Mouse (Mus musculus) cerebellum, adult 18-20 months (tissue): ENCODE results near the gene Nipal4.
"Not testable (repeated sequence)": the region's sequence is repeated elsewhere in the genome, so short reads cannot be mapped to it uniquely, and the experiment has no call there.

Experiments used
- DNase-seq, 2 experiments: peaks; one replicate each; pipeline ENCODE4 v3.0.0; 2021

Gene Nipal4

GRCm38 (mm10) chr11:46165866-46166585 lies at the start of gene Nipal4:
Gene Nipal4 (minus strand): TSS chr11:46166508.
- DNase-seq = peak in 1 of 2 experiments; percentile 7

GRCm38 (mm10) chr11:46215354-46215753 lies 49.0 kb upstream of the Nipal4 start:
- peak; percentile 68 for DNase-seq

GRCm38 (mm10) chr11:46214368-46215230 lies 48.3 kb upstream of the Nipal4 start:
- no peak for DNase-seq

GRCm38 (mm10) chr11:46213844-46214243 lies 47.5 kb upstream of the Nipal4 start:
- no peak for DNase-seq

DNA sequence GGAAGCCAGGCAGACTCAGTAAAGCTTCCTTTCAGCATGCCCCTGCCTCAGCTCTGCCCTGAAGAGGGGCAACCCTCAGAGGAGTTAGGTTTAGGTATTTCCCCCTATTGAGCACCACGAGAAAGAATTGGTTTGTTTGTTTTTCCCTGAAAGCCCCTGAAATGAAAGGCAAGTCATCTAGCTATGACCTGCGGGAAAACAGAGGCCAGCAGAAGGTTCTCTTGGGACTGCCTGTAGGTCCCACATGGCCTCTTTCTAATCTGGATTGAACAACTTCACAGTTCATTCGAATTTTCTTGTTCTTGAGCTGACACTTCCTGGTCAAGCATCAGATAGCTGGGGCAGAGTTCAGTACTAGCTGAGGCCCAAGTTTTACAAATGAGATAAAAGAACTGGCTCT lies 45.5 kb upstream of the Nipal4 start:
- no peak for DNase-seq

GRCm38 (mm10) chr11:46209884-46210283 lies 43.6 kb upstream of the Nipal4 start:
- DNase-seq = no peak

GRCm38 (mm10) chr11:46205639-46206409 lies 39.5 kb upstream of the Nipal4 start:
- DNase-seq = no peak

- DNase-seq = no peak
Measured at GRCm38 (mm10) chr11:46204841-46205240, 38.5 kb upstream of the Nipal4 start.

GRCm38 (mm10) chr11:46202547-46202887 lies 36.2 kb upstream of the Nipal4 start:
- no peak for DNase-seq

GRCm38 (mm10) chr11:46201636-46202546 lies 35.6 kb upstream of the Nipal4 start:
- DNase-seq = no peak

GRCm38 (mm10) chr11:46200664-46201063 lies 34.4 kb upstream of the Nipal4 start:
- peak; percentile 52 to 59 for DNase-seq

- DNase-seq = no peak
Measured at GRCm38 (mm10) chr11:46194175-46194574, 27.9 kb upstream of the Nipal4 start.

GRCm38 (mm10) chr11:46188283-46188682 lies 22.0 kb upstream of the Nipal4 start:
- no peak for DNase-seq

DNA sequence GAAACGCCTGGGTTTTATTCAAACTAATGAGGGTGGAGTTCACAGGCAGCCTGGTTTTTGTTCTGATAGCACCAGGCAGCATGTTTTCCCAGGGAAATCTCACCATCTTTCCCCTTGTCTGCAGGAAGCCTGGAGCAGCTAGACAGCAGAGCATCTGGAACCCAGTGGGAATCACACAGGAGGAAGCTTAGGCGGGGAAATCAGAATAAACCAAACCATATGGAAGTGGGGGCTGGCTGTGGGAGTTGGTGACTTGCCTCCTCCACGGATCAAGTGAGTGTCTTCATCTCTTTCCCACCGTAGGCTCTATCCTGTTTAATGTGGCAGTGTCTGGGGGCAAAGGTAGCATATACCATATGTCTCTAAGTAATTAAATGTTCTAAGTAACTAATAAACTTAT lies 19.2 kb upstream of the Nipal4 start:
- DNase-seq = peak; percentile 30 to 35

GRCm38 (mm10) chr11:46184946-46185345 lies 18.6 kb upstream of the Nipal4 start:
- DNase-seq = no peak

- DNase-seq = not testable (repeated sequence)
Measured at GRCm38 (mm10) chr11:46182031-46182430, 15.7 kb upstream of the Nipal4 start.

DNA sequence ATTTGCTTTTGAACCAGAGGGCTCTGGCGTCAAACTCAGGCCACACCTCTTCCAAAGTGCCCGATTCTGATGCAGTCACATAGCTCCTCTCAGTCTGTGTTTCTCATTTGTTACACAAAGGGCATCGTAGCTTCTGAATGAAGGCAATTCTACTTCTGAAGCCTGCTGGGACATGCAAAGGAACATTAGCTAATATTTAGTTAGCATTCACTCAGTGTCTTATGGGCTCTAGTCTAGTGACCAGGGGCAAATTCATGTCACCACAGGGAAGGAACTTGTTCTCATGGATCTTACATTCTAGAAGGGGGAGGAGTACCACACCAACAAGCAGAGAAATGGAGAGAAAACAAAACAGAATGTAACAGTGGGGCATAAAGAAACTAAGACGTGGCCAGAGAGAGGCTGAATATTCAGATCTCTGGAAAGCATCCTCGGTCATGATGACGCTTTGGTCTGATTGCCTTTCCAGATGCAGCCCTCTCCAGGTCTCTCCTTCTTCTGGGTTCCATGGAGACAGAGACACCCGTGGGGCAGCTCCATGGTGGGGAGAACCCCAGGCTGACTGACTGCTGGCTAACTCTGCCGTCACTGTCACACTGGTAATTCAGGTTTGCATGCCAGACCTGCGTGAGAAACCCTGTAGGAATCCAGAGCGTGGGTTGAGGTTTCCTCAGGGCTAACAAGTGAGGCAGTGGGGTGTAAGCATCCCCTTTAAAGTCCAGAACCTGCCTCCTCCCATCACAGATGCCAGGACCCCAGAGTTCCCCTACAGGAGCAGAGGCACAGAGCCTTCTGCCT lies 11.1 kb upstream of the Nipal4 start:
- DNase-seq = no peak

- no peak for DNase-seq
Measured at GRCm38 (mm10) chr11:46176155-46176554, 9.8 kb upstream of the Nipal4 start.

DNA sequence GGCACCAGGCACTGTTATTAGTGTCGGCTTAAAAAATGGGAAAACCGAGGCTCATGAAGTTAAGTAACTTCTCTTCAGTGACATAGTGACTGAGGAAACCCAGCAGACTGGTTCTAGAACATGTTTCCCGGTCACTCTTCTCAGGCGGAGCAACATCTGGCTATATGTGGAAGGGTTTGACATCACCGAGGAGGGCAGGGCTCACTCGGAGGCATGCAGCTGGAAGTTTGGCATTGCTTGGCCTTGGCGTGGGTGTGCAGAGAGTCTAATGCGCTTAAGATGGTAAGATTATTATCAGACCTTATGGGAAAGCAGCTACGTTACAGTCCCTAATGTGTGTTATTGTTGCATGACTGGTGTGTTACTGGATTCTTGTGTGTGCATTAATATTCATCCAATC lies 5.8 kb upstream of the Nipal4 start:
- DNase-seq = no peak

DNA sequence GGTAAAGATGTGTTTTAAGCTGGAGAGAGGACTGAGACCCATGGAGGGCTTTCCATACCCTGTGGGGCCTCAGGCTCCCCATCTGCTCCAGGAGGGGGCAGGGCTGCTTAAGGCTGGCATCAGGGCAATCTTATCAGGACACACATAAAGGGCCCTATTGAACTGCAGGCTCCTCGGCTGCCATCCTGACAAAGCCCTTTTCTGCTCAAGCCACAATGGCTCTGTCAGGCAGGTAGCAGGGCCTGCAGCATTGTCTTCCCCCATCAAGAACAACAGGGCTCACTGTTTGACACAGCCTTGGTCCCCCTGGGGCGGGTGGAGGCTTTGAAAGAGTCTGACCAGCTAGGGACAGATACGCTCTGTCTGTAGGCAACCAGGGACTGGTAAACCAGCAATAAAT lies 3.6 kb upstream of the Nipal4 start:
- peak in 1 of 2 experiments; percentile 12 for DNase-seq

DNA sequence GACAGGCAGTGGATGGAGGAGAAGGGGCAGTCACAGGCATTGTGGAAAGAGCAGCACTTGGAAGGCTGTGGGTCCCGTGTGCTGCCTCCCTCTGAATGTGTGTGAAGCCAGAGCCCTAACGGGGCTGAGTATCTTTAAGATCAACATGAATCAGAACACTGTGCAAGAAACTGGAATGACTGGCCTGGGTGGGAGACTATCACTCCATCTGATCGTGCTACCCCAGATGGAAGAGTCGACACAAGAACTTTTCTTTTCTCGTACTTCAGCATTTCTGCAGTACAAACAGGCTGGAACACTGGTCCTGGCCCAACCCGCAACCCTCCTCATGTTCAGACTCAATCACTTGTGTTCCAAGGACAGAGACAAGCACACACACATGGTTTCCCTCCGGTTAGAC lies 2.2 kb upstream of the Nipal4 start:
- DNase-seq = no peak
